Mouse (Mus musculus) testis, adult 2 months (tissue): ENCODE data around the gene Rnf220. TPM values are rescaled to one million over a fixed set of nuclear protein-coding genes. Genes with fewer than 3 reads are reported as not detected.

ENCODE experiments used
- H3K27ac ChIP-seq: fragments of 200-500 bp; 2 replicates; pipeline ENCODE4 v1.5.1; 2012; ENCODE audit warnings: low read depth, low read length; ENCODE audit not compliant: control insufficient read depth, insufficient read depth
- H3K27me3 ChIP-seq: fragments of 200-500 bp; 2 replicates; pipeline ENCODE4 v1.6.1; 2012; ENCODE audit warnings: mild to moderate bottlenecking, low read length, moderate library complexity; ENCODE audit not compliant: control insufficient read depth, insufficient read depth
- H3K36me3 ChIP-seq: fragments of 200-500 bp; 2 replicates; pipeline ENCODE4 v1.6.1; 2012; ENCODE audit warnings: mild to moderate bottlenecking, low read length; ENCODE audit not compliant: control insufficient read depth, insufficient read depth
- H3K4me1 ChIP-seq: fragments of 200-500 bp; 2 replicates; pipeline ENCODE4 v1.6.1; 2012; ENCODE audit warnings: low read length; ENCODE audit not compliant: control insufficient read depth, insufficient read depth
- H3K4me3 ChIP-seq: fragments of 200-500 bp; 2 replicates; pipeline ENCODE4 v1.5.1; 2012; ENCODE audit warnings: low read depth, mild to moderate bottlenecking, low read length, moderate library complexity, mixed read lengths; ENCODE audit not compliant: control insufficient read depth
- CTCF ChIP-seq: fragments of 200-500 bp; IDR thresholded peaks from 2 replicates; pipeline ENCODE4 v1.5.1; 2012; ENCODE audit warnings: low read depth, mild to moderate bottlenecking, inconsistent platforms, low read length, moderate library complexity; ENCODE audit not compliant: control insufficient read depth, insufficient read depth, insufficient replicate concordance
- POLR2A ChIP-seq: fragments of 200-500 bp; IDR thresholded peaks from 2 replicates; pipeline ENCODE4 v1.6.1; 2012; ENCODE audit warnings: low read depth, mild to moderate bottlenecking, inconsistent platforms, low read length, moderate library complexity; ENCODE audit not compliant: control insufficient read depth
- polyA plus RNA-seq: library from polyadenylated mRNA; depleted of rRNA; stranded (reverse); fragments of >200 nt; gene quantifications from 2 replicates; pipeline ENCODE4 v1.2.3, GENCODE M21; 2012

Gene Rnf220
- polyA plus RNA-seq, 1 experiment: 146 TPM

- TF ChIP-seq POLR2A: no peak
- TF ChIP-seq CTCF: no peak
- Histone ChIP-seq H3K27me3 (no peaks in the 10 kb centered on the region), H3K4me3 (no peak overlapping the region), H3K4me1 (no peaks in the 10 kb centered on the region), H3K36me3 (no peaks in the 10 kb centered on the region), H3K27ac (no peak overlapping the region)
Measured at GRCm38 (mm10) chr4:117359803-117360382, 137.0 kb downstream of the Rnf220 start.

GRCm38 (mm10) chr4:117357917-117358316, 138.9 kb downstream of the Rnf220 start:
- no peaks in the 10 kb centered on the region for H3K36me3 ChIP-seq
- H3K27ac ChIP-seq: no peak overlapping the region
- H3K4me3 ChIP-seq: no peak overlapping the region
- no peaks in the 10 kb centered on the region for H3K27me3 ChIP-seq
- TF ChIP-seq CTCF: no peak
- no peaks in the 10 kb centered on the region for H3K4me1 ChIP-seq

- no peaks in the 10 kb centered on the region for H3K36me3 ChIP-seq
- no peak overlapping the region for H3K27ac ChIP-seq
- H3K4me1 ChIP-seq: no peaks in the 10 kb centered on the region
- no peaks in the 10 kb centered on the region for H3K27me3 ChIP-seq
- no peak overlapping the region for H3K4me3 ChIP-seq
- no peak for TF ChIP-seq CTCF
- no peak for TF ChIP-seq POLR2A
Measured at GRCm38 (mm10) chr4:117357104-117357503, 139.7 kb downstream of the Rnf220 start.

- no peaks in the 10 kb centered on the region for H3K27me3 ChIP-seq
- H3K36me3 ChIP-seq: no peaks in the 10 kb centered on the region
- TF ChIP-seq CTCF (no peak), POLR2A (no peak)
- H3K27ac ChIP-seq: no peak overlapping the region
- H3K4me1 ChIP-seq: no peaks in the 10 kb centered on the region
- no peak overlapping the region for H3K4me3 ChIP-seq
Measured at GRCm38 (mm10) chr4:117356223-117356622, 140.6 kb downstream of the Rnf220 start.

- Histone ChIP-seq H3K27me3 (no peaks in the 10 kb centered on the region), H3K4me1 (no peaks in the 10 kb centered on the region), H3K36me3 (no peaks in the 10 kb centered on the region), H3K4me3 (no peak overlapping the region), H3K27ac (no peak overlapping the region)
- TF ChIP-seq CTCF (no peak), POLR2A (no peak)
Measured at GRCm38 (mm10) chr4:117354651-117355050, 142.2 kb downstream of the Rnf220 start.

- Histone ChIP-seq H3K27ac (no peak overlapping the region), H3K4me1 (no peaks in the 10 kb centered on the region)
Measured at GRCm38 (mm10) chr4:117352957-117353356, 143.9 kb downstream of the Rnf220 start.

GRCm38 (mm10) chr4:117352071-117352470, 144.8 kb downstream of the Rnf220 start:
- Histone ChIP-seq H3K36me3 (no peaks in the 10 kb centered on the region), H3K4me3 (no peak overlapping the region), H3K4me1 (no peaks in the 10 kb centered on the region), H3K27me3 (no peaks in the 10 kb centered on the region), H3K27ac (no peak overlapping the region)
- no peak for TF ChIP-seq POLR2A
- TF ChIP-seq CTCF: no peak

More at GRCm38 (mm10) chr4:117352957-117353356, 143.9 kb downstream of the Rnf220 start:
- Histone ChIP-seq H3K4me3 (no peak overlapping the region), H3K27me3 (no peaks in the 10 kb centered on the region), H3K36me3 (no peaks in the 10 kb centered on the region)
- TF ChIP-seq POLR2A (no peak), CTCF (no peak)
